Mouse (Mus musculus) frontal cortex, postnatal 10 days (tissue): ENCODE data around the gene Helq.
A peak's percentile ranks its signal among the peaks of the same experiment; 100 is the strongest.

Source experiments
- DNase-seq, 2 experiments: peaks; one replicate each; pipeline ENCODE4 v3.0.0; 2022; ENCODE audit warnings: low spot score in 2 of 2, mixed read lengths in 1 of 2

The Helq gene

DNA sequence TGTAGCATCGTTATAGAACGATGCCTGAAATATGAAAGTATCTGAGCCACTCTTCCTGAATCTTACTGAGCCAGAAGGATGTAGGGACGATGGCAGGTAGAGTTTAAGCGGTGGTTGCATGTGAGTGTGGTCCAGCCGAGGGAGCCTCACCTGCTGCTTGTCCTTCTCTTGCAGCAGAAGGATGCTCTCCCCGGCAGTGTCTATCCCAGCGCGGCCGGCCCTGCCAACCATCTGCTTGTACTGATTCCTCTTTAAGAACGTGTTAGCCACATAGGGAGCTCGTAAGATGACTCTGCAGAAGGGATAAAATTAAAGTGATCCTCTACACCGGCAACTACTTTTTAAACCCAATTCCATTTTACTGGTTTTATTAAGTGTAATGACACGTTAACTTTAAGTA lies 19.4 kb downstream of the Helq start:
- DNase-seq, result no peak

DNA sequence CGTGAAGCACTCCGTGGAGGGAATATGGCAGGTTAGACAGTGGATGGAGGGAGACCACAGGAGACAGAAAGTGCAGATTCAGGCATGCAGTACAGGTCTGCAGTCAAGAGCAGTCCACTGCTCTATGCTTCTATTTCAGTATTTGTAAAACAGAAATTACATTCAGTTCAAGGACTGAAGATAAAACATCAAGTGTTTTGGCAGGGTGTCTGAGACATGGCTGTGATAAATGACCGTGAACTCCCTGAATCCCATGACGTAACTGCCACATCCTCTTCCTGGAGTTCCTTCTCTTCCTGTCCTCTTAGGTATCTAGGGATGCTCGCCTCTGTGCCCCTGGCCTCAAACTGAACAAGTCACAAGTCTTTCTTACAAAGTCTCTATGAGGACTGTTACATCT lies 21.5 kb downstream of the Helq start:
- no peak for DNase-seq

DNA sequence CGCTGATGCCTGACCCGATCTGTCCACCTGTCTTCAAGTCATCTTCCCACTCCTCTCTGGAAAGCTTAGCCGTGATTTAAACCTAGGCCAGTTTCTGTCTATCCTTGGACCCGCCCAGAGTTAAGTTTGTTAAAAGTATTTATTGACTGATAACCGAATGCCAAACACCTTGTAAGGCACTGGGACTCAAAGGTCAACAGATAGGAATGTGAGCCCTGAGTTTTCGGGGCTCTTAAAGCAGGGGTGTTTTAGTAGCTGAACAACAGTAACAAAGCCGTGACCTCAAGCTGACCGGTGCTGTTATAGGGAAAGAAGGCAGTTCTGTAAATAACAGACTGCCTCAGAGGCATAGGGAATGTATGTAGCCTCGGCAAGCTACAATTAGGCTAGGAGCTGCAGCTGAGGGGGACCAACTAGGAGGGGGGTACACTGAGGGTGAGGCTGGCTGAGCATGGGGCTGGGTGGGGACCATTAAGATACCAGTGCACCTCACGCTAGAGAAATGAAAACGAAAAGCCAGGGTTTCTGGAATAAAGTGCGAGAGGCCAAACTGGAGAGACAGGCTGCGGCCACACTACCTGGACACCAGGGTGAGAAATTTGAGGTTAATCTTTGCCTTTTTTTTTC lies 22.5 kb downstream of the Helq start:
- no peak for DNase-seq

DNA sequence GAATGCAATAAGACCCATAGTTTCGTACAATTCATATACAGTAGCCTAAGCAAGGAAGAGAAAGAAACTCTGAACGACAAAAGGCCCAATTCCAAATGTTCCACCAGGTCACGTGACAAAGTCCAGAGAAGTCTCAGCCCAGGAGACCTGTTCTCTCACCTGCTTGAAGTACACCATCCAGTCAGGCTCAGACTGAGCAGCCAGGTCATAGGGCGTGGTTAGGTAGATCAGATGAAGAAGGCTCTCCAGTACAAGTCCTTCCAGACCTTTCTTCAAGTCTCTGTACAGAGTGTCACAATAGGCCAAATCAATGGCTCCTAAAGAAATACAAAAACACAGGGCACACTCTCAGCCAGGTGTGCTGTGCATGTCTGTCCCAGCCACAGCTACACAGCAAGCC lies 26.8 kb downstream of the Helq start:
- DNase-seq, result no peak

DNA sequence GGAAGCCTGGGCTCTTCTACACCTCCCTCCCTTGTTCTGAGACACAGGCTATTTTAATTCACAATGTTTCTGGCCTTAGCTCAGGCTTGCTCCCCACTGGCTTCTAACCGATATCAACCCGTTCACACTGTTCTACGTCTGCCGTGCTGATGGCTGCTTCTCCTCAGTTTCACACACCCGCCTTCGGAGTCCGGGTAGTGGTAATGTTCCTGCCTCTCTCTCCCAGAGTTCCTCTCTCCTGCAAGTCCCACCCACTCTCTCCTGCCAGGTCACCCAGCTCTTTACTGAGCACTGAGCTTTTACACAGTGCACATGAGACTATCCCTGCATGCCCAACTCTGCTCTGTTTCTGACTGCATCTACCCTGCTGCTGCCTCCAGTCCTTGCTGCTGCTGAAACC lies 32.4 kb downstream of the Helq start:
- no peak for DNase-seq

DNA sequence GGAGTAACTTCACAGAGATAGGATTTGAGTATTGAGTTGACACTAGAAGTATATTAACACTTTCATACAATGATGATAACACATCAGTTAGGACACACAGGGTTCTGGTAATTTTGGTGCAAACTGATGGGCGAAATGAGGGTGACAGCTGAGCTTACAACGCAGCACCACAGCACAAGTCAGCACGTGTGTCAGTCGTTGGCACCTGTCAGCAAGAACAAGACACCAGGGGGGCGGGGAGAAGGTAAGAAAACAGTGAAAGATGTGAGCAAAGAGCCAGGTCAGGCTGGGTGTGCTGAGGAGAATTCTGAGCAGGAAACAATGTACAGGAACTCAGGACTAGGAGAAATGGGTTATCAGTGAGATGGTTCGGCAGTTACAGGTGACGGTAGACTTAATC lies 36.7 kb downstream of the Helq start:
- no peak for DNase-seq

DNA sequence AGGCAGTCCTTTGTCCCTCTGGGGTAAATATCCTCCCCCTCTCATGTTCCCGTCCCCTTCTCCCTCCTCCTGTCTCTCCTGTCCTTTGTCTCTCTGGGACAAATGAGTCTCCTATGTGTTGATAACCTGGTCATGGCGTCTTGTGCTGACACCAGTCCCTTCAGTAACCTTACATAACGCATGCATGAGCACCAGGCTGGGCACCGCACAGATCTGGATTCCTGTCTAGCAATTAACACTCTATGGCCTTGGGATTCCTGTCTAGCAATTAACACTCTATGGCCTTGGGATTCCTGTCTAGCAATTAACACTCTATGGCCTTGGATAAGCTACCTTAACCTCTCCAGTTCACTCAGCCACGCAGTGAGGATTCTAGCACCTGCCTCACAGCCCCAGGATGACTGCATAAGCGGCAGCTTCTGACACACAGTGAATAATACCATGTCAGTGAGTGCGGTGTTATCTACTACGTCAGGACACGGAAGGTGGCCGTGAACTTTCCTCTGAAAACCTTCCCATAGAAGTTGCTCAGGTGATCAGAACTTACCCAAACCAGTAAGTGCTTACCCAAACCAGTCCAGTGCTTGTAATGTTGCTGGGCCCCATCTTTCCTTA lies 38.2 kb downstream of the Helq start:
- DNase-seq, result no peak

DNA sequence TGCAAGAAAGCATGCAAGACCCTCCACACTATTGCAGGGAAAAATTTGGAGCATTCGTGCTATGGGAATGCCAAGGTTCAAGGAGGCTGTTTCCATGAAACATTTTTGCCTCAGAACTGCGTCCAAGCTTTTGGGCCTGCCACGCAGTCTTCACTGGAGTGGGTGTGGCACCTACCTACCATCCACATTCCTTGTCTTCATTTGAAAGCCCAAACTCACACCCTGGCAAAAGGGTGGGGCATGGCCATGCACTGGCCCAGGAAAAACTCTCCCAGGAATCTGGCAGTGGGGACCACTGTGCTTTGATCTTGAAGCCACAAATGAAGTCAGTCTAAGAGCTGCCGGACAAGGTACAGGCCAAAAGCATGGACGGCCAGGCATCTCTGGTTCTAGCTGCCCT lies 40.3 kb downstream of the Helq start:
- no peak for DNase-seq

DNA sequence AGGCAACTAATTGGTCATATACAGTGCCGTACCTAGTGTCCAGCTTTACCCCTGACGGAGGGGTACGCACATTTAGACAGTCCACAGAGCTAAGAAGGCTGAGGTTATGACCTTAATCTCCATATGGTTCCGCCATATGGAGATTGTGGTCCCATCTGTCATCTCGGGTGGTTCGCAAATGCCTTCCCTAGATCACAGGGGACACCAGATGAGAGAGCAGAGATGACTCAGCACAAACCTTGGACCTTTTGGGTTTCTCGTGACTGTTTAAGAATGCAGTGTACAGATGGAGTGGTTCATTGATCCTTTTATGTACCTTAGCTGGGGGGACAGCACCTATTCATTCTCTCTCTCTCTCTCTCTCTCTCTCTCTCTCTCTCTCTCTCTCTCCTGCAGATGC lies 45.0 kb downstream of the Helq start:
- DNase-seq, result no peak

DNA sequence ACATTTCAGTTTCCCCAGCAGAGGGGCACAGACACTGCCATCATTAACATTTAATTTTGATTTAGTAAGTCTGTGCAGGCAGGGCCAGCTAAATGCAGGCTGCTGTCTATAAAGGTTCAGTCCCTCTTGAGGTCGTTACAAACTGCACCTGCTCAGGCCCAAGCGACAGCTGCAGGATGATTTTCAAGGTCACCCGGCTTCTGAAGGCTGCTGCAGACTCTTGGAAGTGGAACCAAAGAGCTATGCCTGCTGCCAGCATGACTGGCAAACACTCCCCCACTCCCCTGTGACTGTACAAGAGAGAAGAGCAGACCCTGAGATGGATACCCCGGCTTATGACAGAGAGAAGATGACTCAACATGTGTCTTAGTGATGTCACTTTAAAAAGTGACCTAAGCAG lies 46.7 kb downstream of the Helq start:
- no peak for DNase-seq

DNA sequence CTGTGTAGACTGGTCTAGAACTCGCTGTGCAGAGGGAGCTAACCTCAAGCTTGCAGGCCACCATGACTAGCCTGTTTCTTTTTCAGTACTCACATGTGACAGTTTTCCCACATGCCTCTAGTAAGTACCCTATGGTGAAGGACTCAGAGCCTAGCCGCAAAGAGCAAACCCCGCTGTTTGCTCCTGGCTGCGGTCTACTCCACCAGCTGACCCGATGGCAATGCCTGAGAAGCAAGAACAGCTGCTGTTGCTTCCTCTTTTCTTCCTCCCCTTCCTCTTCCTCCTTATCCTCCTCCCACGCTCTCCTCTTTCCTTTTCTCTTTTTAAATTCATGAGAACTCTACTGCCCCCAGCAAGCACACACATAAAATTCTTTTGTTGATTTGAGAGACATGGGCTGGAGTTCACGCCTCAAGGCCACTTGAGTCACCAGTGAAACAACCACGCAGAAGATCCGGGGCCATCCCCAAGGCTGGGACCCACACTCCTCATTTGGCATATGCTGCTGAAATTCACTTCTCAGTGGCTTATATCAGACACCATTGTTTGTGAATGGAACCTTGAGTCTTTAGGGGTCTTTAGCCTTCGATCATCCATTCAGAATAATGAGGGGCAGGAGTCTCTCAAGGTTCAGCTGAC lies 47.7 kb downstream of the Helq start:
- DNase-seq, result no peak

DNA sequence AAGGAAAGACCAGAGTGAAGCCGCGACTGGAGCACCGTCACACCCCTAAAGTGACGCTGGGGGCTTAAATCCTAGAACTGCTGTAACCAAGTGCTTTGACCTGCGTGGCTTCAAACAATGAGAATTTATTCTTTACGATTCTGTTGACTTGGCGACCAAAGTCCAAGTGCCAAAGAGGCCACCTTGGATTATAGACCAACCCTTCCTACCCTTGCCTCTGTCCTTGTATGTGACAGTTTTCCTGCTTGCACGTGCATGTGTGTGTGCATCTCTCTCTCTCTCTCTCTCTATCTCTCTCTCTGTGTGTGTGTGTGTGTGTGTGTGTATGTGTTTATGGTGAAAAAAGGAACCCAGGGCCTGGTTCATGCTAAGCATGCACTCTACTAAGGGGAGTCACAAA lies 59.6 kb downstream of the Helq start:
- DNase-seq, result no peak

DNA sequence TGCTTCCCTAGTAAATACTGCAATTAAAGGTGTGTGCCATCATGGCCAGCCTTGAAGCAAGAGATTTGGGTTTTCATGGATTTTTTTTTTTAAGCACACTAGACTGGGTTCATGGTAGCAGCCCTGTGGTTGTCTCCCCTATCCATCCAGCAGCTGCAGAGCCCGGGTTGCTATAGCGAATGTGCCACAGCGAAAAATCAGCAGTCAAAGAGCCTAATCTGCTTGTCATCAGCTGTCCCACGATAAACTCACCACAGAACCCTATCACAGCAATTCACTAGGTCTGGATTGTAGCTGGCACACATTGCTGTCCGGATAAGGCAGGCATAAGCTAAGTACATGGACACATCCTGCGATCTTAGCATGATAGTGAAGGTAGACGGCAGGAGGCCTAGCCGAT lies 61.5 kb downstream of the Helq start:
- DNase-seq, result no peak

DNA sequence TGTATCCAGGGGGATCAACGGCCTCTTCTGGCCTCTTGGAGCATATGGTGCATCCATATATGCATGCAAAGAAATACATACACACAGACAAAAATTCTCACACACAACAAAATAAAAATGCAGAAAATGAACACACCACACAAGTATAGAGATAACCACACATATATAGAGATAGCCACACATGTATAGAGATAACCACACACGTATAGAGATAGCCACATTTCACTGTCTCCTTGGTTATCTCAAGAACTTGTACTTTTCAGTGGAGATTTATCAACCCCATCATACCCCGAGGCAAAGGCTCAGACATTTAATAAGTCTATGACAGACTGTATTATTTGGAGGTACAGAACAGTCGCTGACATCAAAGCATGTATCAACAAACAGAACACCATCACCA lies 63.9 kb downstream of the Helq start:
- DNase-seq, result no peak

DNA sequence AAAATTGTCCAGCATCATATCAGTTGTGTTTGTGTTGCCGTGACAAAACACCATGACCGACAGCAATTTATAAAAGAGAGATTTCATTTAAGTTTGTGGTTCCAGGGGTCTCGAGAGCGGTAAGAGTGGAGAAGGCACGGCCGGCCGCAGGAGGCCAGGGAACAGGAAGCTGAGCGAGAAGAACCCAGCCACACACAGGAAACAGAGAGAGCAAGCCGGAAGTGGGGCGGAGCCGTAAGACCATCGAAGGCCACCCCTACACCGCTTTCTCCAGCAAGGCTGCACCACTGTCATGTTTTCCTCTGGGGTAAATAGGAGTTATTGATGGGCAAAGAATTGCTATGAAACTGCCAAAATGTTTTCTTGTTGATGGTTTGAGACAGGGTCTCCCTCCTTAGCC lies 69.6 kb downstream of the Helq start:
- no peak for DNase-seq

DNA sequence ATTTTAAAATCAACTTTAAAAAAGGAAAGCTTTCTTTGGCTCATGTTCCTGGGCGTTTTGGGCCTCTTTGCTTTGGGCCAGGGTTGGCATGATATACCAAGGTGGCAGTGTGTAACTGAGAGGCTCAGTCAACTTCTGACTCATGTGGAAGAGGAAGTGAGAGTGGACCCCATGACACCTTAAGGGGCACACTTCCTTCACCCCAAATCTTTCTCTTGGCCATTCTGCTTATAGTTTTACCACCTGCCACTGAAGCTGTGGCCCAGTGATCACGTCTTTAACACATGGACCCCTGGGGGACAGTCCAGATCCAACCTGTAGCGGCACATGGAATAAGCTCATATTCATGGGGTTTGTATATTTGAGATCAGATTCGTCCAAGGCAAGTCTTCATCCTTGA lies 72.4 kb downstream of the Helq start:
- DNase-seq, result no peak

DNA sequence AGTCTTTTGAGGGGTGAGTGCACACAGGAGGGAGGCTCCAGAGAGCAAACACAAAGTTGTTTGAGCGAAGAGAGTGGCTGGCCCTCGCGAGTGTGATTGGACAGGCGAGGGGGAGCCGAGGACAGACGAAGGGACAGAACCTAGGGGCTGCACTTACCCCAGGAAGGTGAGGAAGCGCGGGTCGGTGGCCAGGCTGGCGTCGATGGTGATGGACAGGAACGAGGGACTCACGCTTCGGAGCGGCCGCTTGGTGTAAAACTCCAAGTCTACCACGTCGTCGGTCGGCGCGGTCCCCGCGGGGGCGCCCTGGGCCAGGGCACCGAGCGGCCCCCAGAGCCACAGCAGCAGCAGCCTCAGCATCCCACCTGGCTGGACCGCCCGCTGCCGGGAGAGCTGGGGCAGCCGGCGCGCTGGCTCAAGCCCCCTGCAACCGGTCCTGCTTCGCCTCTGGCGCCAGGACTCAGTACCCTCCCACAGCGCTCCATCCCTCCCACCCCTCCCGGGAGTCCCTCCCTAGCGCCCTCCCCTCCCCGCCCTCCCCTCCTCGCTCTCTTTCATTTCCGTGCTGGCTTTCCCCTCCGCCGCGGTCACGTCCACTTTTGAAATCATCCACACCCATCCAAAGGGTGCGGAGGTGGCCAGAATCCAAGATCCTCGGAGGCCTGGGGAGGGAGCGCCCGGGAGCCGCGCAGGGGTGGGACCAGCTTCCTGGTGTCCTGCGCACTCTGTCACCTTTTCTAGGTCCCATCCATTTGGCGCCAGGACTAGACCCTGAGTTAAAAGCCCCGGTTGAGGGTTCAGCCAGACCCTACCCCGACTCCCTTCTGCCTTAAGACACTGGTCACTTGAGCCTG lies 78.9 kb downstream of the Helq start, which contains the start of gene Hpse:
Hpse (minus strand) TSS at position 482 of the 854 bp plus-strand sequence.
- DNase-seq, result peak in 1 of 2 experiments; percentile 7

DNA sequence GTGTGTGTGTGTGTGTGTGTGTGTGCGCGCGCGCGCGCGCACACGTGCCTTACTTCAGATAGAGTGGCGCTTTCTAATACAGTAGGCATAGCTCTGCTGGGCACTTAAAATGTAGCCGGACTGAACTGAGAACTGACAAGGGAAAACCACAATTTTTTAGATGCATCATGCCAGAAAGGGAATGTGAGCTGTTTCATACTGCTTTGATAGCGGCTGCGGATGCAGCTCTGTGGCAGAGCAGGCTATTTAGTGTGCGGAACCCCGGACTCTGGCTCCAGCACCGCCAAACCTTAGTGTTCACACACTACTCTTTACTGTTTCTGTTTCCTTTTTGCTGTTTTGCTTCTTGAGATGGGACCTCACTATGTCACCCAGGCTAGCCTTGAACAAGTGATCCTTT lies 81.6 kb downstream of the Helq start:
- no peak for DNase-seq
